Mouse (Mus musculus) ES-E14 (cell line): ENCODE data around the gene Adprhl1. TPM values are rescaled to one million over a fixed set of nuclear protein-coding genes. Genes with fewer than 3 reads are reported as not detected.

Experiments
- DNase-seq: peaks from one replicate; pipeline ENCODE4 v3.0.0-alpha.2; 2013; ENCODE audit warnings: low read depth, low spot score
- H3K27ac ChIP-seq: 2 replicates; pipeline ENCODE4 v1.5.1; 2012; ENCODE audit warnings: low read depth, mild to moderate bottlenecking, low read length, moderate library complexity, mixed read lengths; ENCODE audit not compliant: poor library complexity, insufficient read depth, severe bottlenecking
- H3K36me3 ChIP-seq: 2 replicates; pipeline ENCODE4 v1.6.1; 2012; ENCODE audit warnings: mild to moderate bottlenecking, low read length, moderate library complexity, mixed read lengths; ENCODE audit not compliant: control insufficient read depth, poor library complexity, insufficient read depth, severe bottlenecking
- H3K4me1 ChIP-seq, 2 experiments: fragments of 150-350 bp in 1 of 2; sonication (generic) in 1 of 2; 2 replicates each; pipeline ENCODE4 v1.6.1; 2012; ENCODE audit warnings: low read length in 2 of 2, mild to moderate bottlenecking in 1 of 2, mixed read lengths in 1 of 2; ENCODE audit not compliant: control insufficient read depth in 2 of 2, insufficient read depth in 2 of 2, poor library complexity in 1 of 2
- H3K4me3 ChIP-seq, 2 experiments: fragments of 150-350 bp in 1 of 2; sonication (generic) in 1 of 2; 2 replicates each; pipeline ENCODE4 v1.5.1; 2012; ENCODE audit warnings: low read length in 2 of 2, low read depth in 1 of 2, mild to moderate bottlenecking in 1 of 2, mixed read lengths in 1 of 2; ENCODE audit not compliant: insufficient read depth in 1 of 2, poor library complexity in 1 of 2, severe bottlenecking in 1 of 2
- H3K9ac ChIP-seq: 2 replicates; pipeline ENCODE4 v1.6.1; 2012; ENCODE audit warnings: low read depth, mild to moderate bottlenecking, low read length, mixed read lengths; ENCODE audit not compliant: poor library complexity, insufficient read depth, severe bottlenecking
- H3K9me3 ChIP-seq: fragments of 150-350 bp; sonication (generic); 2 replicates; pipeline ENCODE4 v1.6.1; 2012; ENCODE audit warnings: low read depth, mild to moderate bottlenecking, low read length; ENCODE audit not compliant: control insufficient read depth, insufficient read depth
- CHD2 ChIP-seq: IDR thresholded peaks from 2 replicates; pipeline ENCODE4 v1.6.1; 2014; ENCODE audit warnings: mild to moderate bottlenecking, low read depth, low read length, inconsistent platforms
- HCFC1 ChIP-seq: IDR thresholded peaks from 2 replicates; pipeline ENCODE4 v1.6.1; 2012; ENCODE audit warnings: low read length, inconsistent platforms, borderline replicate concordance; ENCODE audit not compliant: insufficient read depth
- MAFK ChIP-seq: IDR thresholded peaks from 2 replicates; pipeline ENCODE4 v1.6.1; 2014; ENCODE audit warnings: mild to moderate bottlenecking, low read depth, low read length, inconsistent platforms; ENCODE audit not compliant: insufficient read depth
- ZC3H11A ChIP-seq: IDR thresholded peaks from 2 replicates; pipeline ENCODE4 v1.6.1; 2012; ENCODE audit warnings: low read depth, mild to moderate bottlenecking, inconsistent platforms, low read length, borderline replicate concordance
- ZNF384 ChIP-seq: IDR thresholded peaks from 2 replicates; pipeline ENCODE4 v1.6.1; 2012; ENCODE audit warnings: low read depth, low read length, inconsistent platforms
- in situ Hi-C, 2 experiments: fragments of 600-800 bp; cut with MboI; formaldehyde crosslinking; loops; one replicate each; pipeline ENCODE4 v1.15.1; 2025; ENCODE audit warnings: low sequenced_read_pairs in 2 of 2, inconsistent platforms in 1 of 2; ENCODE audit not compliant: unreplicated experiment in 2 of 2
- total RNA-seq: library from RNA; depleted of rRNA; stranded (reverse); fragments of 300-350 nt; gene quantifications from 2 replicates; pipeline ENCODE4 v1.2.3, GENCODE M21; 2012

Adprhl1 gene
- total RNA-seq, 1 experiment: 0.31 TPM

GRCm38 (mm10) chr8:13230471-13230870 is 23.5 kb downstream of the Adprhl1 start:
- no peaks in the 10 kb centered on the region for H3K9me3 ChIP-seq
- no peak overlapping the region for H3K4me3 ChIP-seq
- no peak overlapping the region for H3K9ac ChIP-seq
- no peak for TF ChIP-seq ZC3H11A
- TF ChIP-seq CHD2: no peak
- TF ChIP-seq HCFC1: no peak
- TF ChIP-seq MAFK: no peak
- no peak for TF ChIP-seq ZNF384
- no peak for DNase-seq
- H3K4me1 ChIP-seq: peaks cover 0 to 3% of the 10 kb centered on the region in 2 experiments; a peak in 1 of 4 replicates
- H3K36me3 ChIP-seq: no peaks in the 10 kb centered on the region
- in situ Hi-C loops: no loop called here
- H3K27ac ChIP-seq: no peak overlapping the region

DNA sequence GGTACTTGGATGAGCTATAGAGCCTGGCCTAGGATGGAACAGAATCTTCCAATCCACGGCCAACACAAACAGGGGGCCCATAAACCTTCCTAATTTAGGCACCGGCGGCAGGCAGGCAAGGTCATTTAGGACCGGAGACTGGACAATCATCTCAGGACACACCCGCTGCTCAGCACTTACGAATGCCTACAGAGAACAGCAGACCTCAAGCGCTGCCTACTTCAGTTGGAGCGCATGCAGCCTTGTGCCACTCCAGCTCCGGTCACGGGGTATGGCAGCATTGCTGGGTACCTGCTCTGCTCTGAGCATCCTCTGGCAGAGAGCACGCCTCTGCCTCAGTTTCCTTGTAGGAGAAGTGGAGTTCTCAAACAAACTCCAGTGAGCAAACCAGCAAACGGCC is 24.2 kb downstream of the Adprhl1 start:
- no peak overlapping the region for H3K9ac ChIP-seq
- H3K4me1 ChIP-seq: peaks cover 0 to 3% of the 10 kb centered on the region in 2 experiments; a peak in 1 of 4 replicates
- TF ChIP-seq ZC3H11A: no peak
- no peak for TF ChIP-seq CHD2
- no peak for TF ChIP-seq ZNF384
- no peak for TF ChIP-seq MAFK
- TF ChIP-seq HCFC1: no peak
- H3K4me3 ChIP-seq: no peak overlapping the region
- H3K9me3 ChIP-seq: no peaks in the 10 kb centered on the region
- no peak for DNase-seq
- no peaks in the 10 kb centered on the region for H3K36me3 ChIP-seq
- in situ Hi-C loops: no loop called here
- H3K27ac ChIP-seq: no peak overlapping the region

GRCm38 (mm10) chr8:13228923-13229610 is 24.9 kb downstream of the Adprhl1 start:
- Histone ChIP-seq H3K4me3 (no peak overlapping the region), H3K9ac (no peak overlapping the region), H3K27ac (no peak overlapping the region), H3K9me3 (no peaks in the 10 kb centered on the region), H3K4me1 (peaks cover 0 to 3% of the 10 kb centered on the region in 2 experiments; a peak in 1 of 4 replicates), H3K36me3 (no peaks in the 10 kb centered on the region)
- TF ChIP-seq MAFK (no peak), CHD2 (no peak), HCFC1 (no peak), ZNF384 (no peak), ZC3H11A (no peak)
- in situ Hi-C loops: no loop called here
- DNase-seq: no peak

DNA sequence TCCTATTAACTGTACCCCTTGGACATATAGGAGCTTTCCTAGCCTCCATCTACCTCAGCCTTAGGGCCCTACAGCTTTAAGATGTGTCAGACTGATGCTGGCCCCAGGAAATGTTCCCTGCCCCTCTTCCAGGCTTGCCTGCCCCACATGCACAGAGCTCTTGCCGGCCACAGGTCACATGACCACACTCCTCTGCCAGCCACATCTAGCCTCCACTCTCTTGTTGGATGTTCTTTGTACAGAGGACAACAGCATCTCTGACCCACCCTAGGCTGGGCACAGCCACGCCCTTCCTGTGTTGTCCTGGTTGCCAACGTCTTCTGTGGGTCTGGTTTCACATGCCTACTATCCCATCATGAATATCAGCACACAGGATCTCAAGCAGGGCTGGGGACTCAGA is 26.8 kb downstream of the Adprhl1 start:
- Histone ChIP-seq H3K9ac (no peak overlapping the region), H3K9me3 (no peaks in the 10 kb centered on the region), H3K4me3 (no peak overlapping the region), H3K27ac (no peak overlapping the region), H3K4me1 (peaks cover 0 to 3% of the 10 kb centered on the region in 2 experiments; a peak in 1 of 4 replicates), H3K36me3 (no peaks in the 10 kb centered on the region)
- in situ Hi-C loops: no loop called here
- TF ChIP-seq ZNF384 (no peak), ZC3H11A (no peak), CHD2 (no peak)
- DNase-seq: no peak

GRCm38 (mm10) chr8:13226288-13226687 is 27.7 kb downstream of the Adprhl1 start:
- DNase-seq: no peak
- in situ Hi-C loops: no loop called here

More at GRCm38 (mm10) chr8:13226288-13226687, 27.7 kb downstream of the Adprhl1 start:
- H3K4me3 ChIP-seq: no peak overlapping the region
- no peaks in the 10 kb centered on the region for H3K36me3 ChIP-seq
- peaks cover 0 to 3% of the 10 kb centered on the region in 2 experiments; a peak in 1 of 4 replicates for H3K4me1 ChIP-seq
- no peak overlapping the region for H3K9ac ChIP-seq
- TF ChIP-seq ZNF384 (no peak), MAFK (no peak), ZC3H11A (no peak), CHD2 (no peak), HCFC1 (no peak)
- H3K9me3 ChIP-seq: no peaks in the 10 kb centered on the region
- H3K27ac ChIP-seq: no peak overlapping the region
